Mouse (Mus musculus): ENCODE results near the gene Dus3l. TPM values are rescaled to one million over a fixed set of nuclear protein-coding genes. Genes with fewer than 3 reads are reported as not detected.

The Dus3l gene
- polyA plus RNA-seq, 1 experiment from 2014 or later: 40.0 TPM

DNA sequence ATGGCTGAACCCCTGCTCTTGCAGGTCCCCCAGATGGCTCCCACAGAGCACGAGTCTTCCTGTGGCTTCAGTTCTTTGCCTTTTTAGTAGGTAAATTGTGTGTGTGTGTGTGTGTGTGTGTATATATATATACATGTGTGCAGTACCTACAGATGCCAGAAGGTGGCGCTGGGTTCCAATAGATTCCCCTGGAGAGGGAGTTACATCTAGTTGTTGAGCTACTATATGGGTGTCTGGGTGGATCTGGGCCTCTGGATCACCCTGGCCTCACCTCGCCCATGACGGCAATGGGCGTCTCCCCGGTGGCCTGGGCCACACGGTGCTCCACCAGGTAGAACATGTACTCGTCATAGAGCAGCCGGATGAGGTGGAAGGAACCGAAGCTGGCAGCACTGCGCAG, 13.0 kb downstream of the Dus3l start:
- 0 out of 2 replicates have a peak, but pooled peaks cover 7% of the 10 kb centered on the region for H3K9me3 ChIP-seq (ENCODE audit: control insufficient read depth, low read length)
- no peaks in the 10 kb centered on the region for H3K27me3 ChIP-seq (replicated peaks; ENCODE audit: control insufficient read depth, insufficient read depth, low read length)
- H3K4me1 ChIP-seq (ENCODE audit: control insufficient read depth, insufficient read depth, low read length): no peaks in the 10 kb centered on the region
- no peak overlapping the region for H3K27ac ChIP-seq (ENCODE audit: low read length)
- H3K36me3 ChIP-seq (ENCODE audit: control insufficient read depth, insufficient read depth, low read length): peaks cover 6% of the 10 kb centered on the region
- H3K9ac ChIP-seq (ENCODE audit: low read depth, low read length): no peak overlapping the region
- 93% methylated on average over 11 of the region's 11 CpGs for WGBS
- no peak for ATAC-seq
- no peak overlapping the region for H3K4me3 ChIP-seq (ENCODE audit: low read length)
- H3K4me2 ChIP-seq (ENCODE audit: low read depth, low read length): no peak overlapping the region

DNA sequence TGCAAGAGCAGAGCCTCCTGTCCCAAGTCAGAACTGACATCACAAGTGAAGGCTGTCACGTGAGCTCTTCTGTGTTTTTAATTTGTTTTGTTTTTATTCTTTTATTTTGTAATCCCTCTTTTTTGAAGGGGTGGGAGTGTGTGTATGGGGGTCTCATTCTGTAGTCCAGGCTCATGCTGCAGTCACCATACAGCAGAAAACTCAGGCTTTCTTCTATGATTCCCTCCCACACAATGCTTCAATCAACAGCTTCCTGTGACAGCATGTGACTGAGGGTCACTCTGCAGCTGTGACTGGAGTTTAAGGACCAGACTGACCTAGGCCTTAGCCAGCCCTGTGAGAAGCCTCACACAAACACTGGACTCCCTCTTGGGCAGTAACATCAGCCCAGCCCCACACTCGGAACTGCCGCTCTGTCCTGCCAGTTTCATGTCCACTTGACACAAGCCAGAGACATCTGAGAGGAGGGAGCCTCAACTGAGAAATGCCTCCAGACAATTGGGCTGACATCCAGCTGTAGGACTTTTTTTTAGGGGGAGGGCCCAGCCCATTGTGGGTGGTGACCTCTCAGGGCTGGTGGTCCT, 14.3 kb downstream of the Dus3l start:
- H3K9ac ChIP-seq (ENCODE audit: low read depth, low read length): no peak overlapping the region
- no peak overlapping the region for H3K4me2 ChIP-seq (ENCODE audit: low read depth, low read length)
- no peaks in the 10 kb centered on the region for H3K27me3 ChIP-seq (replicated peaks; ENCODE audit: control insufficient read depth, insufficient read depth, low read length)
- 0 out of 2 replicates have a peak, but pooled peaks cover 7% of the 10 kb centered on the region for H3K9me3 ChIP-seq (ENCODE audit: control insufficient read depth, low read length)
- peaks cover 6% of the 10 kb centered on the region for H3K36me3 ChIP-seq (ENCODE audit: control insufficient read depth, insufficient read depth, low read length)
- H3K4me3 ChIP-seq (ENCODE audit: low read length): no peak overlapping the region
- WGBS: 40% methylated on average over 3 of the region's 3 CpGs
- H3K4me1 ChIP-seq (ENCODE audit: control insufficient read depth, insufficient read depth, low read length): no peaks in the 10 kb centered on the region
- ATAC-seq: peak; percentile 58
- 0 out of 2 replicates have a peak overlapping the region, but pooled peaks have one; percentile 5 for H3K27ac ChIP-seq (ENCODE audit: low read length)

DNA sequence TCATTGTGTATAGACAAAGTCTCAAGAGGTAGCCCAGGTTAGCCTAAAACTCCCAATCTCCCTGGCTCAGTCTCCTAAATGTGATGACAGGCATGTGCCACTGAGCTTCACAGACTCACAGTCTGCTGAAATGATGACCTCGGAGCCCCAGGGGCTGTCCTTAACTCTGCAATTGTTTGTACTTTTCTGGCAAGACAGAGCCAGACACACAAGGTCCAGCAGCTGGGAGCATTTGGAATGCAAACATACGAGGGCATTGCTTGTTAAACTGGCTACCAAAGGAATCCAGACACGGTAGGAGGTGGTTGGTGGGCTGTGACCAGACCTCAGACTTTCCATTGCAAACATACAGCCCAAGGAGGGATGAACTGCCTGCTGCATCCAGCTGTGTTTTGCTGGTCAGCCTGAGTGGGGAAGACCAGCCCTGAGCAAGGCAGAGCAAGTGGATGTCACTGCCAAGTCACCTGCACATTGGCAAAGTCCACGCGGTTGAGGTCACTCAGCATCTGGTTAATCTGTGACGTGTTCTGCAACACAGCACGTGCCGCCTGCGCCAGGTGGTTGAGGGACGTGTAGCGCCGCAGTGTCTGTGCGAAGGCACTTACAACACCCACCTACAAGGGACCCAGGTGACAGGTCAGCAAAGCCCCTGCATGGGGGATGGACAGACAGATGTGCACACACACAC, 15.9 kb downstream of the Dus3l start:
- Histone ChIP-seq H3K4me1 (ENCODE audit: control insufficient read depth, insufficient read depth, low read length) (no peaks in the 10 kb centered on the region), H3K9me3 (ENCODE audit: control insufficient read depth, low read length) (0 out of 2 replicates have a peak, but pooled peaks cover 7% of the 10 kb centered on the region), H3K9ac (ENCODE audit: low read depth, low read length) (no peak overlapping the region), H3K4me2 (ENCODE audit: low read depth, low read length) (no peak overlapping the region), H3K27ac (ENCODE audit: low read length) (no peak overlapping the region), H3K27me3 (replicated peaks; ENCODE audit: control insufficient read depth, insufficient read depth, low read length) (no peaks in the 10 kb centered on the region), H3K4me3 (ENCODE audit: low read length) (no peak overlapping the region), H3K36me3 (ENCODE audit: control insufficient read depth, insufficient read depth, low read length) (peaks cover 6% of the 10 kb centered on the region)
- WGBS: 59% methylated on average over 13 of the region's 13 CpGs
- ATAC-seq: peak; percentile 14; the same call in 1 of the 2 replicates

DNA sequence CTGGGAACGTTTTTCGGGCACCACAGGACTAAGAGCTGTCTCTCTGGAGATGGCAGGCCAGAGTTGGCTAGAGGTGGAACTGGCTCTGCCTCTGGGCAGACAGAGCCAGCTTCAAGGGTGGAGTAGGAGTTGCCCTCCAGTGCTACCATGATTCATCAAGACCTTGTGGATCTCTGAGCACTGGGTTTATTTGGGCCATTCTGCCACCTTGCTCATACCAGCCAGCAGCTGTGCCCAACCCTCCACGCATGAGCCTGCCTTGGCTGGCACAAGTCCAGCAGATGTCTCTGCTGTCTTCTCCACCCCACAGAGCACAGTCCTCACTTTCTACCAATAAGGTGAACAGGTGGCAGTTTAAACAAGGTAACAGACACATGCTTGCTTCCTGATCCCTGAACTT, 24.3 kb downstream of the Dus3l start:
- no peak overlapping the region for H3K9ac ChIP-seq (ENCODE audit: low read depth, low read length)
- H3K4me3 ChIP-seq (ENCODE audit: low read length): no peak overlapping the region
- H3K36me3 ChIP-seq (ENCODE audit: control insufficient read depth, insufficient read depth, low read length): no peaks in the 10 kb centered on the region
- H3K9me3 ChIP-seq (ENCODE audit: control insufficient read depth, low read length): no peaks in the 10 kb centered on the region
- H3K27me3 ChIP-seq (replicated peaks; ENCODE audit: control insufficient read depth, insufficient read depth, low read length): no peaks in the 10 kb centered on the region
- no peak overlapping the region for H3K27ac ChIP-seq (ENCODE audit: low read length)
- 69% methylated on average over 3 of the region's 3 CpGs for WGBS
- H3K4me1 ChIP-seq (ENCODE audit: control insufficient read depth, insufficient read depth, low read length): no peaks in the 10 kb centered on the region
- H3K4me2 ChIP-seq (ENCODE audit: low read depth, low read length): no peak overlapping the region
- no peak for ATAC-seq

DNA sequence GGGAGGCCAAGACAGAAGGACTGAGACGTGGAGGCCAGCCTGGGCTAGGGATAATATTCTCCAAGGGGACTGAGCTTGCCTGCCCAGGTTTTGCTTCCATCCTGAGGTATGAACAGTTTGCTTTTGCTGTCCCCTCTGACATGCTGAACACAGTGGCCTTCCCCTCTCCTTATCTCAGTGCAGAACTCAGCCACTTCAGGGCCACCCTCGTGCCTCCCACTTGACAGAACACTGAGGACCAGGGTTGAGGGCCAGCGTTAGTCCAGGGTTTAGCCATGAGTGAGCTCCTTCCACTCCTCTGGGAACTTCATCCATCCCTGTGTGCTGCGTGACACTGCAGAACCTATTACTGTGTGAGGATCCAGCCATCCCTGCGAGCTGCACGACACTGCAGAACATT, 24.7 kb downstream of the Dus3l start:
- no peak overlapping the region for H3K27ac ChIP-seq (ENCODE audit: low read length)
- H3K4me2 ChIP-seq (ENCODE audit: low read depth, low read length): no peak overlapping the region
- H3K27me3 ChIP-seq (replicated peaks; ENCODE audit: control insufficient read depth, insufficient read depth, low read length): no peaks in the 10 kb centered on the region
- 78% methylated on average over 6 of the region's 6 CpGs for WGBS
- H3K36me3 ChIP-seq (ENCODE audit: control insufficient read depth, insufficient read depth, low read length): no peaks in the 10 kb centered on the region
- no peak for ATAC-seq
- H3K9me3 ChIP-seq (ENCODE audit: control insufficient read depth, low read length): no peaks in the 10 kb centered on the region
- H3K4me1 ChIP-seq (ENCODE audit: control insufficient read depth, insufficient read depth, low read length): no peaks in the 10 kb centered on the region
- no peak overlapping the region for H3K9ac ChIP-seq (ENCODE audit: low read depth, low read length)
- no peak overlapping the region for H3K4me3 ChIP-seq (ENCODE audit: low read length)

DNA sequence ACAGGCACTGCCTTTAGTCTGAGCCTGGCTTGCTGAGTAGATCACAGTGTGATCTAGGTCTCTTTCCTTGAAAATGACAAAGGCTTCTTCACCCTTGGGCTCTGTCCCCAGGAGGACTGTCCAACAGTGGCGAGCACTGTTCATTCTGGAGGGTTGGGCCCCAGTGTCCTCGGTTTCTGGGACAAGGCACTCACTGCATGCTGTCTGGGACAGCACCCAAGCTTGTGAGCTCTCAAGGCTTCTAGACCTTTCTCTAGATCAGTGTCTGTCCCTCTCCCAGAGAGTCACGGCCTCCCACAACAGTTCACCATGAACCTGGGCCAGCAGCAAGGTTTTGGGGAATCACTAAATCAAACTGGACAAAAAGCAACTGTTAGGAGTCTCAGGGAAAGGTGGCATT, 28.0 kb downstream of the Dus3l start:
- Histone ChIP-seq H3K4me2 (ENCODE audit: low read depth, low read length) (no peak overlapping the region), H3K27me3 (replicated peaks; ENCODE audit: control insufficient read depth, insufficient read depth, low read length) (no peaks in the 10 kb centered on the region), H3K27ac (ENCODE audit: low read length) (no peak overlapping the region), H3K4me1 (ENCODE audit: control insufficient read depth, insufficient read depth, low read length) (no peaks in the 10 kb centered on the region), H3K9me3 (ENCODE audit: control insufficient read depth, low read length) (no peaks in the 10 kb centered on the region), H3K9ac (ENCODE audit: low read depth, low read length) (no peak overlapping the region), H3K36me3 (ENCODE audit: control insufficient read depth, insufficient read depth, low read length) (no peaks in the 10 kb centered on the region), H3K4me3 (ENCODE audit: low read length) (no peak overlapping the region)
- no peak for ATAC-seq
- WGBS: 73% methylated on average over 3 of the region's 3 CpGs

DNA sequence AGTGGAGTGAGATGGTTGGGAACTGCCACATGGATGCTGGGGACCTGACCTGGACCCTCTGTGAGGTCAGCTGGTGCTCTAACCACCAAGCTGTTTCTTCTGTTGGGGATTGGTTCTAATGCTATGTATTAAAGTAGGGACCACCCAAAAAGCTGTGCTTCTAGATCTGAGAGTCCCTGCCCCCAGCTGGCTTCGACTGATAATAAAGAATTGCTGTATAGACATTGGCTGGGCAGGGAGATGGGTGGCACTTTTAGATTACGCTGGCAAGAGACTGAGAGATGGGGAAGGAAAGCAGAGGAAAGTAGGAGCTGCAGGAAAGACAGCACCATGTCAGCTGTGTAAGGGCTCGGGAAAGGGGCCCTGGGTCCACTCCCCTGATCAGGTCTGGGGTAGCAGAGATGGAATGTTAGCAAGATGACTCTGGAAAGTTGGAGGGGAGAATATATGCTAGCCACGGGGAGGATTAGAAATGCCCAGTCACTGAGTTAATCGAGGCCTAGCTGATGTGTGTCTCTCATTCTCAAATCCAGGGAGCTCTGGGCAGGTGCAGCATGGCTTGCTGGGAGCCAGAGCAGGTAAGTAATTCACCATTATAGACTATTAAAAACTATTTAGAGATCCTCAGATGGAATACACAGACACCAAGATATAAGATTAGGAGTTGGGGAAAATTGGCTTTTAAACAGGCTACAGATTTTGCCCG, 29.2 kb downstream of the Dus3l start:
- ATAC-seq: no peak
- Histone ChIP-seq H3K4me1 (ENCODE audit: control insufficient read depth, insufficient read depth, low read length) (no peaks in the 10 kb centered on the region), H3K27me3 (replicated peaks; ENCODE audit: control insufficient read depth, insufficient read depth, low read length) (no peaks in the 10 kb centered on the region), H3K36me3 (ENCODE audit: control insufficient read depth, insufficient read depth, low read length) (no peaks in the 10 kb centered on the region), H3K9me3 (ENCODE audit: control insufficient read depth, low read length) (no peaks in the 10 kb centered on the region), H3K4me2 (ENCODE audit: low read depth, low read length) (no peak overlapping the region), H3K9ac (ENCODE audit: low read depth, low read length) (no peak overlapping the region), H3K4me3 (ENCODE audit: low read length) (no peak overlapping the region), H3K27ac (ENCODE audit: low read length) (no peak overlapping the region)
- WGBS: 70% methylated on average over 6 of the region's 6 CpGs

DNA sequence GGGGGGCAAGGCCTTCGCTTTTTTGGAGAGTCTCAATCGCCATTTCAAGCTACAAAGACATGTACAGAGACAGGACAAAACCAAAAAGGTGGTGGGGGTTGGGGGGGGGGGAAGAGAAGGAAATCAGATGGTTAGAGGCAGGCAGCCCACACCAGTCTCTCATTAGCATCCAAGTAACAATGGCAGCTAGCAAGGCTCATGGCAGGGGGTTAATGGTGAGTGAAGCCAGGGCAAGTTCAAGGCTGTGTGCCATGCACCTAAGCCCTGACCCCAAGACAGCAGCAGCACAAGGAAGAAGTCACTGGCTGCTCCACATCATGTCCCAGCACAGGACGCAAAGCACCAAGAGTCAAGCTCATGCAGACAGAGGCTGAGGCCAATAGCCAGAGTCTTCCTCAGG, 34.7 kb downstream of the Dus3l start:
- WGBS: 84% methylated on average over 3 of the region's 3 CpGs
- no peaks in the 10 kb centered on the region for H3K36me3 ChIP-seq (ENCODE audit: control insufficient read depth, insufficient read depth, low read length)
- H3K4me3 ChIP-seq (ENCODE audit: low read length): no peak overlapping the region
- ATAC-seq: no peak
- no peaks in the 10 kb centered on the region for H3K27me3 ChIP-seq (replicated peaks; ENCODE audit: control insufficient read depth, insufficient read depth, low read length)
- H3K9me3 ChIP-seq (ENCODE audit: control insufficient read depth, low read length): no peaks in the 10 kb centered on the region
- H3K4me1 ChIP-seq (ENCODE audit: control insufficient read depth, insufficient read depth, low read length): no peaks in the 10 kb centered on the region
- no peak overlapping the region for H3K4me2 ChIP-seq (ENCODE audit: low read depth, low read length)
- H3K27ac ChIP-seq (ENCODE audit: low read length): no peak overlapping the region
- no peak overlapping the region for H3K9ac ChIP-seq (ENCODE audit: low read depth, low read length)

DNA sequence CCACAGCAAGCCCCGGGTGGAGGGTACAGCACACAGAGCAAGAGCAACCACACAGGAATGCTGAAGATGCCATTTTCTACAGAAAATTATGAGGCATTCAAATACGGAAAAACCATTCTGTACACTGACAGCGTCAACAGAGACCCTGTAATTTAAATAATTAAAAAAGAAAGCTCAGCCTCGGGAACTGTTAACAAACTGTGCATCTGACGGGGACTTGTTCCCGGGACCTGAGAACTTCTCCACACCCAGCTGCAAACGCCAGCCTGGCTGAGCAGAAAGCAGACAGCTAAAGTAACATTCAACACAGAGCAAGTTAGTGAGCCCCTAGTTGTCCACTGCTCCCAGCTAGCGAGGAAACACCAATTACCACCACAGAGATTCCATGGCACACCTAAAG, 37.5 kb downstream of the Dus3l start:
- ATAC-seq: no peak
- H3K36me3 ChIP-seq (ENCODE audit: control insufficient read depth, insufficient read depth, low read length): no peaks in the 10 kb centered on the region
- H3K9me3 ChIP-seq (ENCODE audit: control insufficient read depth, low read length): no peaks in the 10 kb centered on the region
- H3K27me3 ChIP-seq (replicated peaks; ENCODE audit: control insufficient read depth, insufficient read depth, low read length): no peaks in the 10 kb centered on the region
- no peak overlapping the region for H3K9ac ChIP-seq (ENCODE audit: low read depth, low read length)
- H3K27ac ChIP-seq (ENCODE audit: low read length): no peak overlapping the region
- WGBS: 82% methylated on average over 8 of the region's 8 CpGs
- no peak overlapping the region for H3K4me2 ChIP-seq (ENCODE audit: low read depth, low read length)
- no peak overlapping the region for H3K4me3 ChIP-seq (ENCODE audit: low read length)
- H3K4me1 ChIP-seq (ENCODE audit: control insufficient read depth, insufficient read depth, low read length): no peaks in the 10 kb centered on the region; the same call in 1 of the 2 replicates

Data from intestine, embryonic 16.5 days (tissue).